Mouse (Mus musculus) splenic B cell, adult 2 months (primary cell): Measurements from ENCODE around the gene Ramac.
A peak's percentile ranks its signal among the peaks of the same experiment; 100 is the strongest.

Source experiments
- DNase-seq: peaks from one replicate; pipeline ENCODE4 v3.0.0-alpha.2; 2011; ENCODE audit warnings: low read depth, low spot score
- H3K27me3 ChIP-seq: 2 replicates; pipeline ENCODE4 v1.6.1; 2012; ENCODE audit warnings: mild to moderate bottlenecking, low read length, moderate library complexity, mixed read lengths; ENCODE audit not compliant: control insufficient read depth, poor library complexity, insufficient read depth, severe bottlenecking
- H3K36me3 ChIP-seq: 2 replicates; pipeline ENCODE4 v1.6.1; 2012; ENCODE audit warnings: mild to moderate bottlenecking, low read length, moderate library complexity, mixed read lengths; ENCODE audit not compliant: control insufficient read depth, poor library complexity, insufficient read depth, severe bottlenecking

Gene Ramac

GRCm38 (mm10) chr7:81762180-81763109 is at the start of gene Ramac:
Ramac (plus strand) TSS chr7:81762925.
- H3K36me3 ChIP-seq: no peaks in the 10 kb centered on the region

GRCm38 (mm10) chr7:81718657-81719056 is 44.1 kb upstream of the Ramac start:
- no peaks in the 10 kb centered on the region for H3K36me3 ChIP-seq
- DNase-seq: no peak
- H3K27me3 ChIP-seq: no peaks in the 10 kb centered on the region

More at GRCm38 (mm10) chr7:81762180-81763109, at the start of gene Ramac:
- DNase-seq: peak; percentile 90
- no peaks in the 10 kb centered on the region for H3K27me3 ChIP-seq

- no peak for DNase-seq
- H3K27me3 ChIP-seq: no peaks in the 10 kb centered on the region
- H3K36me3 ChIP-seq: no peaks in the 10 kb centered on the region
Observed at GRCm38 (mm10) chr7:81719216-81719661, 43.5 kb upstream of the Ramac start.

- no peaks in the 10 kb centered on the region for H3K36me3 ChIP-seq
- no peak for DNase-seq
- no peaks in the 10 kb centered on the region for H3K27me3 ChIP-seq
Observed at GRCm38 (mm10) chr7:81721271-81721670, 41.5 kb upstream of the Ramac start.

- no peaks in the 10 kb centered on the region for H3K36me3 ChIP-seq
- DNase-seq: no peak
- no peaks in the 10 kb centered on the region; the same call in 1 of the 2 replicates for H3K27me3 ChIP-seq
Observed at GRCm38 (mm10) chr7:81723851-81724250, 38.9 kb upstream of the Ramac start.

GRCm38 (mm10) chr7:81725986-81726727 is 36.6 kb upstream of the Ramac start:
- Histone ChIP-seq H3K36me3 (no peaks in the 10 kb centered on the region), H3K27me3 (no peaks in the 10 kb centered on the region; the same call in 1 of the 2 replicates)
- DNase-seq: no peak

- H3K36me3 ChIP-seq: no peaks in the 10 kb centered on the region
- no peaks in the 10 kb centered on the region; the same call in 1 of the 2 replicates for H3K27me3 ChIP-seq
- no peak for DNase-seq
Observed at GRCm38 (mm10) chr7:81726728-81727005, 36.1 kb upstream of the Ramac start.

GRCm38 (mm10) chr7:81727716-81728115 is 35.0 kb upstream of the Ramac start:
- Histone ChIP-seq H3K27me3 (no peaks in the 10 kb centered on the region; the same call in 1 of the 2 replicates), H3K36me3 (no peaks in the 10 kb centered on the region)
- DNase-seq: peak; percentile 15

GRCm38 (mm10) chr7:81729787-81730186 is 32.9 kb upstream of the Ramac start:
- H3K27me3 ChIP-seq: no peaks in the 10 kb centered on the region; the same call in 1 of the 2 replicates
- H3K36me3 ChIP-seq: no peaks in the 10 kb centered on the region
- DNase-seq: no peak

- no peaks in the 10 kb centered on the region; the same call in 1 of the 2 replicates for H3K27me3 ChIP-seq
- no peak for DNase-seq
- no peaks in the 10 kb centered on the region for H3K36me3 ChIP-seq
Observed at GRCm38 (mm10) chr7:81731181-81731651, 31.5 kb upstream of the Ramac start.

- Histone ChIP-seq H3K36me3 (no peaks in the 10 kb centered on the region), H3K27me3 (no peaks in the 10 kb centered on the region)
- DNase-seq: no peak
Observed at GRCm38 (mm10) chr7:81732183-81733089, 30.3 kb upstream of the Ramac start.

- no peak for DNase-seq
- Histone ChIP-seq H3K36me3 (no peaks in the 10 kb centered on the region), H3K27me3 (no peaks in the 10 kb centered on the region)
Observed at GRCm38 (mm10) chr7:81735300-81736048, 27.3 kb upstream of the Ramac start.

GRCm38 (mm10) chr7:81738720-81739385 is 23.9 kb upstream of the Ramac start:
- no peak for DNase-seq
- no peaks in the 10 kb centered on the region for H3K27me3 ChIP-seq
- H3K36me3 ChIP-seq: no peaks in the 10 kb centered on the region
